Mouse (Mus musculus) MEL (cell line): ENCODE data around the gene Lins1. TPM values are rescaled to one million over a fixed set of nuclear protein-coding genes. Genes with fewer than 3 reads are reported as not detected.

Source experiments
- DNase-seq: peaks from one replicate; pipeline ENCODE4 v3.0.0; 2011; ENCODE audit warnings: low read depth, low spot score
- H3K27ac ChIP-seq: 2 replicates; pipeline ENCODE4 v1.5.1; 2012; ENCODE audit warnings: low read depth, mild to moderate bottlenecking, control low read depth, low read length, moderate library complexity; ENCODE audit not compliant: control insufficient read depth
- H3K27me3 ChIP-seq, 2 experiments: fragments of 150-350 bp in 1 of 2; sonication (generic) in 1 of 2; 2 replicates each; pipeline ENCODE4 v1.6.1; 2012; ENCODE audit warnings: low read length in 2 of 2, mild to moderate bottlenecking in 2 of 2, improper control_type of control experiment in 1 of 2, moderate library complexity in 1 of 2; ENCODE audit not compliant: insufficient read depth in 2 of 2, control insufficient read depth in 1 of 2
- H3K36me3 ChIP-seq, 2 experiments: 2 replicates each; pipeline ENCODE4 v1.6.1; 2012 to 2014; ENCODE audit warnings: low read length in 2 of 2, improper control_type of control experiment in 1 of 2, inconsistent platforms in 1 of 2, mild to moderate bottlenecking in 1 of 2; ENCODE audit not compliant: insufficient read depth in 2 of 2, control insufficient read depth in 1 of 2
- H3K4me1 ChIP-seq, 2 experiments: fragments of 150-350 bp in 1 of 2; sonication (generic) in 1 of 2; 2 replicates each; pipeline ENCODE4 v1.6.1; 2012; ENCODE audit warnings: low read length in 2 of 2, improper control_type of control experiment in 1 of 2, mild to moderate bottlenecking in 1 of 2; ENCODE audit not compliant: insufficient read depth in 2 of 2, control insufficient read depth in 1 of 2
- H3K4me3 ChIP-seq, 2 experiments: fragments of 150-350 bp in 1 of 2; sonication (generic) in 1 of 2; 2 replicates each; pipeline ENCODE4 v1.5.1; 2012; ENCODE audit warnings: low read depth in 2 of 2, low read length in 2 of 2, mild to moderate bottlenecking in 2 of 2, moderate library complexity in 2 of 2, control low read depth in 1 of 2, improper control_type of control experiment in 1 of 2; ENCODE audit not compliant: control insufficient read depth in 1 of 2, insufficient read depth in 1 of 2
- H3K79me2 ChIP-seq: 2 replicates; pipeline ENCODE4 v1.6.1; 2012; ENCODE audit warnings: mild to moderate bottlenecking, low read length, moderate library complexity; ENCODE audit not compliant: control insufficient read depth, poor library complexity, insufficient read depth
- H3K9ac ChIP-seq: 2 replicates; pipeline ENCODE4 v1.6.1; 2012; ENCODE audit warnings: low read depth, mild to moderate bottlenecking, control low read depth, low read length, moderate library complexity; ENCODE audit not compliant: control insufficient read depth, poor library complexity, severe bottlenecking
- H3K9me3 ChIP-seq: fragments of 150-350 bp; sonication (generic); replicated peaks from 2 replicates; pipeline ENCODE4 v1.6.1; 2012; ENCODE audit warnings: mild to moderate bottlenecking, low read length, improper control_type of control experiment, moderate library complexity; ENCODE audit not compliant: insufficient read depth
- CHD1 ChIP-seq: IDR thresholded peaks from 2 replicates; pipeline ENCODE4 v1.6.1; 2012; ENCODE audit warnings: low read depth, mild to moderate bottlenecking, inconsistent platforms, low read length, improper control_type of control experiment
- CTCF ChIP-seq, 3 experiments: IDR thresholded peaks in 2 of 3; conservative IDR thresholded peaks in 1 of 3; 2 replicates each; pipeline ENCODE4 v1.5.1; 2011 to 2012; ENCODE audit warnings: low read length in 3 of 3, low read depth in 2 of 3, mild to moderate bottlenecking in 2 of 3, improper control_type of control experiment in 1 of 3, inconsistent platforms in 1 of 3, mixed read lengths in 1 of 3, moderate library complexity in 1 of 3; ENCODE audit not compliant: control insufficient read depth in 1 of 3, insufficient read depth in 1 of 3, poor library complexity in 1 of 3, severe bottlenecking in 1 of 3
- E2F4 ChIP-seq: IDR thresholded peaks from 2 replicates; pipeline ENCODE4 v1.6.1; 2011; ENCODE audit warnings: low read depth, low read length, improper control_type of control experiment, borderline replicate concordance
- ELF1 ChIP-seq: IDR thresholded peaks from 2 replicates; pipeline ENCODE4 v1.6.1; 2014; ENCODE audit warnings: low read depth, mild to moderate bottlenecking, inconsistent platforms, low read length, improper control_type of control experiment, moderate library complexity
- ETS1 ChIP-seq: IDR thresholded peaks from 2 replicates; pipeline ENCODE4 v1.6.1; 2012; ENCODE audit warnings: low read depth, mild to moderate bottlenecking, inconsistent platforms, low read length, improper control_type of control experiment, moderate library complexity
- GATA1 ChIP-seq: IDR thresholded peaks from 2 replicates; pipeline ENCODE4 v1.6.1; 2011; ENCODE audit warnings: low read depth, low read length, improper control_type of control experiment
- HCFC1 ChIP-seq: IDR thresholded peaks from 2 replicates; pipeline ENCODE4 v1.6.1; 2012; ENCODE audit warnings: low read depth, mild to moderate bottlenecking, inconsistent platforms, low read length, improper control_type of control experiment, moderate library complexity
- KAT2A ChIP-seq: conservative IDR thresholded peaks from 2 replicates; pipeline ENCODE4 v1.6.1; 2012; ENCODE audit warnings: low read depth, low read length, improper control_type of control experiment, inconsistent platforms
- MEF2A ChIP-seq: IDR thresholded peaks from 2 replicates; pipeline ENCODE4 v1.6.1; 2014; ENCODE audit warnings: low read depth, mild to moderate bottlenecking, inconsistent platforms, low read length, improper control_type of control experiment; ENCODE audit not compliant: poor library complexity, insufficient replicate concordance, severe bottlenecking; ENCODE audit errors: extremely low read depth
- MXI1 ChIP-seq: IDR thresholded peaks from 2 replicates; pipeline ENCODE4 v1.6.1; 2011; ENCODE audit warnings: mild to moderate bottlenecking, low read depth, low read length, improper control_type of control experiment
- MYB ChIP-seq: IDR thresholded peaks from 2 replicates; pipeline ENCODE4 v1.6.1; 2011; ENCODE audit warnings: mild to moderate bottlenecking, low read depth, low read length, improper control_type of control experiment
- POLR2AphosphoS2 ChIP-seq: IDR thresholded peaks from 2 replicates; pipeline ENCODE4 v1.6.1; 2011; ENCODE audit warnings: low read length, improper control_type of control experiment
- RAD21 ChIP-seq: IDR thresholded peaks from 2 replicates; pipeline ENCODE4 v1.6.1; 2011; ENCODE audit warnings: mild to moderate bottlenecking, low read depth, low read length, improper control_type of control experiment
- RCOR1 ChIP-seq: IDR thresholded peaks from 2 replicates; pipeline ENCODE4 v1.6.1; 2012; ENCODE audit warnings: low read depth, mild to moderate bottlenecking, inconsistent platforms, low read length, improper control_type of control experiment
- SIN3A ChIP-seq: IDR thresholded peaks from 2 replicates; pipeline ENCODE4 v1.6.1; 2012; ENCODE audit warnings: low read length, improper control_type of control experiment, inconsistent platforms
- SMC3 ChIP-seq: IDR thresholded peaks from 2 replicates; pipeline ENCODE4 v1.6.1; 2011; ENCODE audit warnings: low read depth, low read length, improper control_type of control experiment
- TAL1 ChIP-seq: IDR thresholded peaks from 2 replicates; pipeline ENCODE4 v1.6.1; 2012; ENCODE audit warnings: mild to moderate bottlenecking, inconsistent platforms, low read length, moderate library complexity, mixed read lengths
- TCF12 ChIP-seq: IDR thresholded peaks from 2 replicates; pipeline ENCODE4 v1.6.1; 2014; ENCODE audit warnings: low read depth, mild to moderate bottlenecking, inconsistent platforms, low read length, improper control_type of control experiment, moderate library complexity
- UBTF ChIP-seq: IDR thresholded peaks from 2 replicates; pipeline ENCODE4 v1.6.1; 2012; ENCODE audit warnings: low read depth, mild to moderate bottlenecking, inconsistent platforms, low read length, improper control_type of control experiment, moderate library complexity, borderline replicate concordance; ENCODE audit not compliant: insufficient read depth
- USF1 ChIP-seq: IDR thresholded peaks from 2 replicates; pipeline ENCODE4 v1.6.1; 2014; ENCODE audit warnings: low read depth, mild to moderate bottlenecking, inconsistent platforms, low read length, improper control_type of control experiment, moderate library complexity
- USF2 ChIP-seq, 2 experiments: IDR thresholded peaks; 2 replicates each; pipeline ENCODE4 v1.6.1; 2011 to 2012; ENCODE audit warnings: improper control_type of control experiment in 2 of 2, low read length in 2 of 2, borderline replicate concordance in 1 of 2, inconsistent platforms in 1 of 2, low read depth in 1 of 2, mild to moderate bottlenecking in 1 of 2; ENCODE audit not compliant: insufficient read depth in 1 of 2
- ZC3H11A ChIP-seq: IDR thresholded peaks from 2 replicates; pipeline ENCODE4 v1.6.1; 2012; ENCODE audit warnings: low read depth, mild to moderate bottlenecking, inconsistent platforms, low read length, improper control_type of control experiment
- ZKSCAN1 ChIP-seq: IDR thresholded peaks from 2 replicates; pipeline ENCODE4 v1.6.1; 2012; ENCODE audit warnings: low read depth, mild to moderate bottlenecking, inconsistent platforms, low read length, improper control_type of control experiment, moderate library complexity
- ZMIZ1 ChIP-seq: IDR thresholded peaks from 2 replicates; pipeline ENCODE4 v1.6.1; 2012; ENCODE audit warnings: low read depth, mild to moderate bottlenecking, inconsistent platforms, low read length, improper control_type of control experiment, moderate library complexity
- polyA plus RNA-seq, 2 experiments: library from polyadenylated mRNA; stranded (reverse) in 1 of 2; unstranded in 1 of 2; fragments of >175 nt in 1 of 2; fragments of >200 nt in 1 of 2; gene quantifications; 2 replicates each; pipeline versions ENCODE4 v1.2.1 to v1.2.4; 2012; ENCODE audit warnings: low replicate concordance in 2 of 2, low read depth in 1 of 2; ENCODE audit not compliant: insufficient read length in 2 of 2, insufficient read depth in 1 of 2, missing spikeins in 1 of 2
- total RNA-seq: library from RNA; depleted of rRNA; stranded (reverse); fragments of 300-350 nt; gene quantifications from 2 replicates; pipeline ENCODE4 v1.2.3, GENCODE M21; 2012

The Lins1 gene
- total and polyA plus RNA-seq, 3 experiments: 9.1 to 14.5 TPM; not detected in 1

GRCm38 (mm10) chr7:66661572-66661971, 28.1 kb upstream of the Lins1 start:
- Histone ChIP-seq H3K36me3 (peaks cover 2 to 6% of the 10 kb centered on the region in 2 experiments; a peak in 3 of 4 replicates), H3K27ac (no peak overlapping the region), H3K27me3 (no peaks in the 10 kb centered on the region), H3K9me3 (no peaks in the 10 kb centered on the region), H3K79me2 (no peaks in the 10 kb centered on the region), H3K4me3 (peak overlapping the region; percentile 44 to 70; a peak in 3 of 4 replicates), H3K4me1 (peaks cover 1 to 7% of the 10 kb centered on the region in 2 experiments), H3K9ac (peak overlapping the region; percentile 34; the same call in 1 of the 2 replicates)
- DNase-seq: peak; percentile 83
- TF ChIP-seq ZC3H11A (peak; percentile 48), RAD21 (peak; percentile 84), UBTF (no peak), CTCF (IDR thresholded peaks at IDR 0.05 in 2 of 3, conservative IDR thresholded peaks at IDR 0.05 in 1 of 3; ENCODE audit: control insufficient read depth in 1 of 3, insufficient read depth in 1 of 3, low read depth in 2 of 3, low read length in 3 of 3, poor library complexity in 1 of 3, severe bottlenecking in 1 of 3) (peak; percentile 62 to 81 (median 79)), USF1 (no peak), SMC3 (peak; percentile 60), ZKSCAN1 (no peak), ZMIZ1 (no peak), USF2 (IDR thresholded peaks at IDR 0.05; ENCODE audit: borderline replicate concordance in 1 of 2, insufficient read depth in 1 of 2, low read depth in 1 of 2, low read length in 2 of 2) (no peak), GATA1 (no peak)

- H3K4me1 ChIP-seq: peaks cover 6 to 10% of the 10 kb centered on the region in 2 experiments
- H3K27me3 ChIP-seq: no peaks in the 10 kb centered on the region
- TF ChIP-seq MYB (no peak), MXI1 (no peak), CHD1 (no peak), GATA1 (no peak), ETS1 (no peak), ELF1 (no peak), USF2 (IDR thresholded peaks at IDR 0.05; ENCODE audit: borderline replicate concordance in 1 of 2, insufficient read depth in 1 of 2, low read depth in 1 of 2, low read length in 2 of 2) (no peak), MEF2A (no peak), ZKSCAN1 (no peak), RAD21 (no peak), TCF12 (no peak), HCFC1 (no peak), TAL1 (no peak), RCOR1 (no peak), E2F4 (no peak), POLR2AphosphoS2 (no peak), SIN3A (no peak), SMC3 (no peak), KAT2A (no peak), UBTF (no peak)
- TF ChIP-seq, all 39 proteins: peak for 0
- H3K27ac ChIP-seq: no peak overlapping the region
- peaks cover 2 to 17% of the 10 kb centered on the region in 2 experiments; a peak in 3 of 4 replicates for H3K36me3 ChIP-seq
- H3K79me2 ChIP-seq: no peaks in the 10 kb centered on the region
- H3K9ac ChIP-seq: no peak overlapping the region
- H3K9me3 ChIP-seq: no peaks in the 10 kb centered on the region
- no peak overlapping the region for H3K4me3 ChIP-seq
- no peak for DNase-seq
Observed at GRCm38 (mm10) chr7:66663548-66663947, 26.1 kb upstream of the Lins1 start.
